Mouse (Mus musculus) embryonic facial prominence, embryonic 14.5 days (tissue): ENCODE measurements around the gene 4930544G11Rik. TPM values are rescaled to one million over a fixed set of nuclear protein-coding genes. Genes with fewer than 3 reads are reported as not detected.

Experiments
- polyA plus RNA-seq: library from polyadenylated mRNA; unstranded; fragments of >200 nt; fragmentation: Nextera tagmentation; extraction: Ambion mirVana; gene quantifications from 2 replicates; pipeline ENCODE4 v1.2.1, GENCODE M21; 2014

Gene 4930544G11Rik
- polyA plus RNA-seq, 1 experiment from 2014 or later = not detected

Other genes with a start within 250 kb of the 4930544G11Rik start
- gene Prdm5, start 173.6 kb upstream of the 4930544G11Rik start, polyA plus RNA-seq = 21.2 and 21.7 TPM in 2 replicates